Mouse (Mus musculus): ENCODE data around the gene Hoxa7. TPM values are rescaled to one million over a fixed set of nuclear protein-coding genes. Genes with fewer than 3 reads are reported as not detected.
A peak's percentile ranks its signal among the peaks of the same experiment; 100 is the strongest.

Hoxa7 gene
- polyA plus RNA-seq, 1 experiment from 2014 or later: 12.1 TPM

DNA sequence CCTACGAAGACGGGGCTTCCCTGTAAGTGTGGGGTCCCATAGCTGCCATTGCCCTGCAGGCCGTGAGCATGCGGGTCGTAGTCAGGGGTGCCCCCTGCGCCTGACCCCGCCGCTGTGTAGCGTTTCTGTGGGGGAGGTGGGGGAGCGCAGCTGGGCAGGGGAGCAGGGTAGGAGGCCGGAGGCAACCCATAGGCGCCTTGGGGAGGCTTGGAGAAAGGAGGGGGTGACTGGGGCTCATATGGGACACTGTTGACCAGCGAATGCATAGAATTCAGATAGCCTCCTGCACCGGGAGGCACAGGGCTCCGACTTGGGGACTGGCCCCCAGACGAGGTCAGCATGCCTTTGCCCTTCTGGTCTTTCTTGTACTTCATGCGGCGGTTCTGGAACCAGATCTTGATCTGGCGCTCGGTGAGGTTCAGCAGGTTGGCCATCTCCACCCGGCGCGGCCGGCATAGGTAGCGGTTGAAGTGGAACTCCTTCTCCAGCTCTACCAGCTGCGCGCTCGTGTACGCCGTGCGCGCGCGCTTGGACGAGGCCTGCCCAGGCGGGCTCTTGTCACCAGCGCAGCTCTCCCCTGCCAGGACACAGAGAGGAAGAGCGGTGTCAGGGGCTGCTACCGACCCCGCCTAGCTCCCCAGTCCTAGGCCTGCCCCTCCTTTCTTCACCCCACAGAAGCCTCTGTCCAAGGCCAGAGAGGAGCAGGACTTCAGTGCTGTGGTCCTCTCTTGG is 51.3 kb downstream of the Hoxa7 start:
- Histone ChIP-seq H3K9me3 (no peaks in the 10 kb centered on the region), H3K27ac (peak overlapping the region; percentile 97), H3K4me1 (peaks cover 36% of the 10 kb centered on the region), H3K36me3 (no peaks in the 10 kb centered on the region), H3K4me2 (peak overlapping the region; percentile 77), H3K4me3 (replicated peaks) (peak overlapping the region; percentile 25), H3K27me3 (replicated peaks) (peaks cover 21% of the 10 kb centered on the region), H3K9ac (peak overlapping the region; percentile 32; the same call in 1 of the 2 replicates)
- 11% methylated on average over 40 of the region's 40 CpGs for WGBS
- no peak; the same call in 1 of the 2 replicates for ATAC-seq (ENCODE audit: insufficient read depth, low FRiP score, low read depth)

DNA sequence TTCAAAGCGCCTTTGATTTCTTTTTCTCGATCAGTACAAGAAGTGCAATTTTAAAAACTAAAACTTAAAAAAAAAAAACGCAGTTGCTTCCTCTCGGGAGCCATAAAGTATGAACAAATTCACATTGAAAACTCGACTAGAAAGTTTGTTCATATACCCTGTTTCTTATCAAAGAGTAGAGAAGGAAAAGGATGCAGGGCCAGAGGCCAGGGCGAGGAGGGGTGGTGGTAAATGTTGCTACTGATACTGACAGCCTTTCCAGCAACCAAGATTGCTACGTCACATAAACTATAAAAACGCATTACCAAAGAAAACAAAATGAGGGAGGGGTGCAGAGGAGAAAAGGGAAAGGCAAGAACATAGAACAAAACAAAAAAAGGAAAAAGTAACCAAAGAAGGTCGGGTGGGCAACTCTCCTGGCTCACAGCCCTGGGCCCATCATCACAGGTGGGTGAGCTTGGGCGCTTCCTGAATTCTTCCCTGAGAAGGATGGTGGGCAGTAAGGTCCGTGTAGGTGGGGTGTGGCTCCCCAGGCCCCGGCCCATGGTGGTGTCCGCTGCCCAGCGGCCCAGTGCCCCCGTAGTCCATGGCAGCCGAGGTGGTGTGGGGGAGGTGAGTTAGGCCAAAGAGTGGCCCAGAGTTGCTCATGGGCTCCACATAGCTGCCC is 52.0 kb downstream of the Hoxa7 start:
- H3K9ac ChIP-seq: peak overlapping the region; percentile 32; the same call in 1 of the 2 replicates
- H3K4me2 ChIP-seq: peak overlapping the region; percentile 77
- no peaks in the 10 kb centered on the region for H3K9me3 ChIP-seq
- no peak for ATAC-seq (ENCODE audit: insufficient read depth, low FRiP score, low read depth)
- peak overlapping the region; percentile 97 for H3K27ac ChIP-seq
- H3K4me3 ChIP-seq (replicated peaks): peak overlapping the region; percentile 25
- H3K27me3 ChIP-seq (replicated peaks): peaks cover 21% of the 10 kb centered on the region
- no peaks in the 10 kb centered on the region for H3K36me3 ChIP-seq
- peaks cover 38% of the 10 kb centered on the region for H3K4me1 ChIP-seq
- WGBS: 25% methylated on average over 16 of the region's 16 CpGs

DNA sequence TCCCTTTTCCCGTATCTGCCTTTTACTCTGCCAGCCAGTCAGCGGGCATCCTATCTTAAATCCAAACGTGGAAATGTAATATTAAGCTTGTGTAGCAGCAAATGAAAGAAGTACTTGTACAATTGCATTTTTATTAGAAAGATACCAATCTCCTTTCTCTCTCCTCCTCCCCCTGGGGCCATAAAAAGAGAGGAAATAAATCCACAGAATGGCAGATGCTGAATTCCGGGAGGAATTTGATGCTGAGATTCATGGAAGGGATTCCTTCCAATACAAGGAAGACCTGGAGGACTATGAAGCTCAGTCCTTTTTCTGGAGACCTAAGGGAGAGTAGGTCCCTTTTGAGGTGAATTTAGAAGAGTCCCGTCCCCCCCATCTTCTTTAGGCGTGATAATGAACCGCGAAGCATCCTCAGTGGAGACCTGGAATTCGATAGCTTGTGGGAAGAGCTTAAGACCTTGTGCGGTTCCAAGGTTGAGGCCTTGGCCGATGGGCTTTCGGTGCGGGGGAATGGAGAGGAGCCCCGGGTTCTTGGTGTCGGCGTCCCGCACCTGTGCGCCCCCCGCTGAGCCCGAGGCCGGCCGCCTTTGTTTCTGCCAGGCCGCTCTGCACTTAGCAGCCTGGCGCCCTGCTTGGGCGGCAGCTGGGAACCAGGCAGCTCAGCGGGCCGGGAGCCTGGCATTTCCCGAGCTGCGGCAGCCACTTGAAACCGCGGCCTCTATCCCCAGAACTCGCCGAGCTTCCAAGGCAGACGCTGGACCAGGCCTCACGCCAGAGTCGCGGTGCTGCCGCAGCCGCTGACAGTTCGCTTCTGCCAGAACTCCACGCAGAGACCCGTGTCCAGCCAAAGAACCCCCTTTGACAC is 53.2 kb downstream of the Hoxa7 start:
- Histone ChIP-seq H3K27ac (peak overlapping the region; percentile 89), H3K4me3 (replicated peaks) (peak overlapping the region; percentile 45), H3K9me3 (no peaks in the 10 kb centered on the region), H3K36me3 (no peaks in the 10 kb centered on the region), H3K4me2 (peak overlapping the region; percentile 58), H3K27me3 (replicated peaks) (peaks cover 21% of the 10 kb centered on the region), H3K9ac (peak overlapping the region; percentile 45), H3K4me1 (peaks cover 38% of the 10 kb centered on the region)
- ATAC-seq (ENCODE audit: insufficient read depth, low FRiP score, low read depth): no peak
- WGBS: 8% methylated on average over 42 of the region's 42 CpGs

DNA sequence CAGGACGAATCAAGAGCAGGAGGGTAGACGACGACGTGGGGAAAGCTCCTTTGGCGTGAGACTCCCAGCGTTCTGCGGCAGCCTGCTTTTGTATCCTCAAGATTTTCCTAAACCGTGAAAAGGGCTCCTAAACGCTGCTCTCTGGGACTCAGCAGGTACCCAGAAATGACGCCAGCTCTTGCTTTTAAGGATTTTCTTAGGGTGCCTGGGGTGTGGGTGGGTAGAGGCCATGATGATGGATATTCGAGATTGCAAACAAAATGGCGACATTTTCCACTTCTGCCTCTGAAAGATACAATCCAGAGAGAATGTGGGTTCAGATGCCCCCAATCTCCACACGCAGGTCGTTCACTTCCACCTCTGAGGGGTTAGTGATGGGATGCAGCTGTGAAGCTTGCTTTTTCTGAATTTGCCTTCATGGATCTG is 53.9 kb downstream of the Hoxa7 start:
- WGBS: 25% methylated on average over 14 of the region's 14 CpGs
- Histone ChIP-seq H3K9me3 (no peaks in the 10 kb centered on the region), H3K4me2 (peak overlapping the region; percentile 58), H3K9ac (peak overlapping the region; percentile 45; the same call in 1 of the 2 replicates), H3K27me3 (replicated peaks) (peaks cover 21% of the 10 kb centered on the region), H3K27ac (peak overlapping the region; percentile 89), H3K4me3 (replicated peaks) (peak overlapping the region; percentile 45), H3K36me3 (no peaks in the 10 kb centered on the region), H3K4me1 (peaks cover 38% of the 10 kb centered on the region)
- ATAC-seq (ENCODE audit: insufficient read depth, low FRiP score, low read depth): no peak

DNA sequence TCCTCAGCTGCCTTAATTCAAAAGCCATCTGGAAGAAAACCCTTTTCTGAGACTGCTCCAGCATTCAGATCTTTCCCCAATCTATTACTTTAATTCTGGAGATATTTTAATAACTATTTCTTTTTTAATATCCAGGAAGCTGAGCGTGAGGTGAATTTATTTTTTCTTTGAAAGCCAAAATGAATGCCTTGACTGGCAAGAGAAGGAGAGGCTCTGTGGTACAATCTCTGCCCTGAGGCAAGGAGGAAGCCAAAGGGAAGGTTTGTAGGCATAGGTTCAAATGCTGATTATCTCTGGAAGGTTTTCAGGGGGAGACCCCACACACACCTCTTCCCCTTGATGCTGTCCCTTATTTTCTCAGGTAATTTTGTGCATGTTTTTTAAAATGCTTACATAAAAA is 54.5 kb downstream of the Hoxa7 start:
- WGBS: 30% methylated on average over 1 of the region's 1 CpGs
- ATAC-seq (ENCODE audit: insufficient read depth, low FRiP score, low read depth): no peak
- Histone ChIP-seq H3K27ac (peak overlapping the region; percentile 89), H3K4me3 (replicated peaks) (peak overlapping the region; percentile 45), H3K4me2 (peak overlapping the region; percentile 58), H3K4me1 (peaks cover 33% of the 10 kb centered on the region), H3K9ac (peak overlapping the region; percentile 45; the same call in 1 of the 2 replicates), H3K9me3 (no peaks in the 10 kb centered on the region), H3K36me3 (no peaks in the 10 kb centered on the region), H3K27me3 (replicated peaks) (peaks cover 16% of the 10 kb centered on the region)

DNA sequence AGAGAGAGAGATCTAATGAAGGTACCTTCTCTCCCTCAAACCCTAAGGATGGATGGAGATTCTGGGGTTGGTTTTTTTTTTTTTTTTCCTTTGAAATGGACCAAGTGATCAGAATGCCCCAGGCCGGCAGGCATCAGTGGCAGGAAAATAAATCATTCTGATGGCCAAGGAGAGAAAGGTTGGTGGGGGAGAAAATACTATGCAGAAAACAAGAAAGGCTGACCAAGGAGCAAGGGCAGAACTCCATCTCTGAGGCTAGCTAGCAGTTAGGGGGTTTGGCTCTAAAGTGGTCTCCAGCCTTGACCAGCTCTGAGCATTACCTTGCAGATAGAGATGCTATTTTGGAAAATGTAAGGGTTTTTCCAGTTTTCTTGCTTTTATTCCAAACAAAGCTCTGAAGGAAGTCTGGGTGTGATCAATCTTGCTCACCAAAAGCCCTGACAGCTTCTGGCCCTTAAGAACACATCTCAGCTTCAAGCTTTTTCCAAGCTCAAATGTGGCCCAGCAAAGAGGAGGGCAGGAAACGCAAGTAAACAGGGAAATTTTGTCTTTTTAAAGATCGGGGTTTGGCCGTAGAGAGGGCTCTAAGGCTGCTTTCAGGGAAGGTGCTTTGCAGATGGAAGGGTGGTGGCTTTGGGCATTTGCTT is 55.1 kb downstream of the Hoxa7 start:
- Histone ChIP-seq H3K27me3 (replicated peaks) (peaks cover 15% of the 10 kb centered on the region), H3K9ac (peak overlapping the region; percentile 20; the same call in 1 of the 2 replicates), H3K4me1 (peaks cover 27% of the 10 kb centered on the region), H3K27ac (peak overlapping the region; percentile 89), H3K4me2 (peak overlapping the region; percentile 58), H3K36me3 (no peaks in the 10 kb centered on the region), H3K9me3 (no peaks in the 10 kb centered on the region), H3K4me3 (replicated peaks) (peak overlapping the region; percentile 45)
- ATAC-seq (ENCODE audit: insufficient read depth, low FRiP score, low read depth): no peak
- WGBS: 10% methylated on average over 4 of the region's 4 CpGs

DNA sequence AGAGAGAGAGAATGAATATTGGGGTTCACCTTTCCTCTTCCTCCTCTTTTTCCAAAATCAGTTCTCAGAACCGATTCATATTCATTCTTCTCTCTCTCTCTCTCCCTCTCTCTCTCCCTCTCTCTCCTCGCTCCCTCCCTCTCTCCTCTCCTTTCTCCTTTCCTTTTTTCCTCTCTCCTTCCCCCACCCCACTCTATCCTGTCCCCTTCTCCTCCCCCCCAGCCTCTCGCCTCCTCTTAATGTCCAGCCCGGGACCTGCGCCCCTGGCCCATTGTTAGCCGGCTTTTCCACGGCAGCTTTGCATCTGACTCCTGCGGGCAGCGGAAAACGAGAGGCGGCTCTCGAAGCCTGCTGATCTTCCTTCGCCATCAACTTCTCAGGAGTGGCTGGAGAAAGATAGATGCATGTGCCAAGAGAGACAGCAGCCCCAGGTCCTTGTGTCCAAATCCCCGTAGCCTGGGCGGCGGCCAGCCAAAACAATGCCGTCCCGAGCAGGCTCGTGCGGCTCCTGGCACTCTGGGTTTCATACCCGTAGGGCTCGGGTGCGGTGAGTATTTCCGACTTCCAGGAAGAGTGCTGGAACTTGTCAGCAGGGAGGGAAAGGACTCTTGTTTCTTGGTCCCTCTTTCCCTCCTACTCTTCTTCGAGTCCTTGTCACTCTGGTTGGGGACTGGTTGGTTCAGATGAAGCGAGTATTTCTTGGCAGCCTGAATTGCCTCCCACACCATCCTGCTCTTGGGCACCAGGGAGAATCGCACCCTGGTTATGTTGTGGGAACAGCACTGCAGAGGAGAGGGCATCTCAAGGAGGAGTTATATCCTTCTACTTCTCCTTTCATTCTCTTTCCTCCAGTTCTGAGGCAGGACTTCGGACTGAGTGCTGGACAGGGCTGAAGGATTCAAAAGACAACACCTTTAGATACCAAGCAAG is 55.9 kb downstream of the Hoxa7 start:
- peak overlapping the region; percentile 52 for H3K9ac ChIP-seq
- H3K9me3 ChIP-seq: no peaks in the 10 kb centered on the region
- no peaks in the 10 kb centered on the region for H3K36me3 ChIP-seq
- H3K4me3 ChIP-seq (replicated peaks): peak overlapping the region; percentile 45
- H3K27ac ChIP-seq: peak overlapping the region; percentile 89
- 5% methylated on average over 28 of the region's 28 CpGs for WGBS
- ATAC-seq (ENCODE audit: insufficient read depth, low FRiP score, low read depth): no peak
- H3K27me3 ChIP-seq (replicated peaks): peaks cover 9% of the 10 kb centered on the region
- H3K4me1 ChIP-seq: peaks cover 20% of the 10 kb centered on the region
- peak overlapping the region; percentile 58 for H3K4me2 ChIP-seq

DNA sequence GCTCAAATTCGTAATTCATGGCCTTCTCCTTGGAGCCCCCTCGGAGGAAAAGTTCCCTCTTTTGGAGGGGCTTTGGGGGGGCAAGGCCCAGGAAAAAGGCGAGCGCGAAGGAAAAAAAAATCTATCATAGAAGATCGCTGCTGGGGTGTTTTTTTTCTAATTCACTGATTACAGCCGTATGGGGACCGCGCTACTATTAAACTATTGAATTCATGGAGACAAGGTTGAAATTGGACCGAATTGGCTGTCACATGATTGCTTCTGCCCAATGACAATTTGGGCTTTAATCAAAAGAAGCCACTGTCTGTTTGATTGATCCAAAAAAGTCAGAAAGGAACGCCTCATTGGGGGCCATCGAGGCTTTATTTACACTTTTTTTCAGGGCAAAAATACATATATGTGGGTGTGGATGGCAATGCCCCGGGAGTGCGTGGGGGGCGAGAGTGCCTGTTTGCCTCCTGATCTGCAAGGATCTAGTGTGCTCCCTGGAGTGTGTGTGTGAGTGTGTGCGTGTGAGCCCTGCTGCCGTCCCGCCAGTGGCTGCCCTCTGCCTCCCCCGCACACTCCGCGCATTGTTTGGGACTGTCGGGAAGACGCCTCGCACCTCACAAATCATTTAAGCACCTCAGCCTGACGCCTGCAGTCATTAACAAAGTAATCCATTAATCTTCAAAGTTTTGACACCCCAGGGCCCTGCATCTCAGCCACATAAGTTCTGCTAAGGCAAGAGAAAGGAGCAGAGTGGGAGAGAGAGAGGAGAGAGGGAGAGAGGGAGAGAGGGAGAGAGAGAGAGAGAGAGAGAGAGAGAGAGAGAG is 56.8 kb downstream of the Hoxa7 start, which contains the start of gene Hoxa2:
Hoxa2 (minus strand) TSS at position 206 of the 815 bp plus-strand sequence.
- peaks cover 20% of the 10 kb centered on the region for H3K4me1 ChIP-seq

More for the DNA sequence above, 56.8 kb downstream of the Hoxa7 start, which contains the start of gene Hoxa2:
- Histone ChIP-seq H3K36me3 (no peaks in the 10 kb centered on the region), H3K27me3 (replicated peaks) (peaks cover 6% of the 10 kb centered on the region; the same call in 1 of the 2 replicates), H3K9ac (peak within 1 kb of the TSS; percentile 52), H3K4me2 (peak within 1 kb of the TSS; percentile 58), H3K9me3 (no peaks in the 10 kb centered on the region), H3K27ac (peak within 1 kb of the TSS; percentile 89), H3K4me3 (replicated peaks) (peak within 1 kb of the TSS; percentile 45)
- WGBS: 4% methylated on average over 25 of the region's 25 CpGs
- peak; percentile 10; the same call in 1 of the 2 replicates for ATAC-seq (ENCODE audit: insufficient read depth, low FRiP score, low read depth)
